Mouse (Mus musculus): ENCODE results near the gene Aldh4a1.

DNA sequence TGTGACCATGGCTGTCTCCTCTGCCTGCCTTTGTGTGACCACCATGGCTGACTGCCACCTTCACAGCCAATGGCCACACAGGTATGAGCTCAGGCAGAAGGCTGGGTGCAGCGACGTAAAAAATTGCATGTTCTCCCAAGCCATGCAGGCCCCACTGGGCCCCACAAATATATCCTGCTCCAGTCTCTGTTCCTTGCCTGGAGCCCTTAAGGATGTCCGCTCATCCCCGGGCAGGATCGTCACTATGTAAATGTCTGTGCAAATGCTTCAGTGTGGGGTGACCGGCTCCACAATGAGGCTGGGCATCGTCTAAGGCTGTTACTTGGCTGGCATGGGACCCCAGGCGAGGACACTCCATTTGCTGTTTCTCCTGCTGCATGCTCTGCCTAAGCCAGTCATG is 30.6 kb downstream of the Aldh4a1 start, which contains the start of gene Tas1r2:
- TF ChIP-seq CTCF (IDR thresholded peaks at IDR 0.05; ENCODE audit: low read depth) (no peak), EP300 (IDR thresholded peaks at IDR 0.05; ENCODE audit: low read depth) (no peak)

Measured in heart, postnatal 0 days (tissue).